In genomic region chr11:29040817-29041216, GRCm38 (mm10) we compare ENCODE assay signal across 16 mouse cellular contexts.
DNase-seq lines count a peak whose midpoint lies in the region; ATAC-seq and TF ChIP-seq lines count a peak whose summit lies in the region.
"Had no signal": no experiment of that assay in that cellular context is flagged by ENCODE, and none has a peak within 500 bp of the region (broad histone marks: within the 10 kb centered on the region; RNA-seq: fewer than 3 reads in every experiment).

No protein-coding gene starts in this region.

- peak; percentile 54 for TF ChIP-seq CTCF in forebrain, postnatal 0 days (IDR thresholded peaks at IDR 0.05; ENCODE audit: low read depth)
- peak; percentile 81 for TF ChIP-seq CTCF in layer of hippocampus, adult 2 months (conservative IDR thresholded peaks at IDR 0.05)
- no peak for TF ChIP-seq CTCF in brain, embryonic 14.5 days (IDR thresholded peaks at IDR 0.05; ENCODE audit: borderline replicate concordance, extremely low read depth, insufficient read depth, insufficient read length)

- no peak for ATAC-seq in forebrain, postnatal 0 days
- ATAC-seq in forebrain, embryonic 16.5 days: no peak
- ATAC-seq: hindbrain, embryonic 16.5 days had no signal

- no peak overlapping the region for H3K27ac ChIP-seq in forebrain, postnatal 0 days (ENCODE audit: low read depth, low read length)
- no peak overlapping the region for H3K27ac ChIP-seq in forebrain, embryonic 16.5 days (ENCODE audit: low read length)
- no peak overlapping the region for H3K27ac ChIP-seq in layer of hippocampus, adult 2 months
- H3K27ac ChIP-seq: heart, embryonic 13.5 days; lung, embryonic 15.5 days; neural tube, embryonic 15.5 days had no signal

- no peak overlapping the region for H3K4me2 ChIP-seq in forebrain, postnatal 0 days (ENCODE audit: low read depth)
- no peak overlapping the region for H3K4me2 ChIP-seq in forebrain, embryonic 16.5 days (ENCODE audit: low read length)
- H3K4me2 ChIP-seq: heart, embryonic 13.5 days; lung, embryonic 15.5 days; neural tube, embryonic 15.5 days had no signal

- no peak for TF ChIP-seq POLR2A in brain, embryonic 14.5 days (IDR thresholded peaks at IDR 0.05; ENCODE audit: borderline replicate concordance, extremely low read depth, insufficient read depth, insufficient read length, poor library complexity, severe bottlenecking)

- no peaks in the 10 kb centered on the region for H3K9me3 ChIP-seq in forebrain, postnatal 0 days (ENCODE audit: low read length)
- H3K9me3 ChIP-seq in forebrain, embryonic 16.5 days (ENCODE audit: control insufficient read depth, low read length): no peaks in the 10 kb centered on the region
- H3K9me3 ChIP-seq: heart, embryonic 13.5 days; lung, embryonic 15.5 days; neural tube, embryonic 15.5 days had no signal

- peak; percentile 5 for DNase-seq in forebrain, postnatal 0 days
- DNase-seq in layer of hippocampus, adult 2 months (ENCODE audit: low spot score in 2 of 2): no peak
- no peak for DNase-seq in layer of hippocampus, adult 11-12 months (ENCODE audit: low spot score)
- peak; percentile 66 for DNase-seq in 3T3-L1 (ENCODE audit: low read depth, low spot score)
- peak; percentile 30 for DNase-seq in brain, embryonic 14.5 days (ENCODE audit: low read depth)
- DNase-seq in cerebellum, adult 9-11 months: no peak
- DNase-seq in urinary bladder, postnatal 14 days (ENCODE audit: low spot score): no peak
- DNase-seq: adrenal gland, postnatal 25 days; cerebellum, adult 8-10 months; right cerebral cortex, postnatal 25 days; thymus, postnatal 36 days had no signal

- no peaks in the 10 kb centered on the region for H3K27me3 ChIP-seq in forebrain, postnatal 0 days (ENCODE audit: insufficient read depth, low read length)
- no peaks in the 10 kb centered on the region for H3K27me3 ChIP-seq in forebrain, embryonic 16.5 days (replicated peaks; ENCODE audit: control insufficient read depth, insufficient read depth, low read length)
- H3K27me3 ChIP-seq: heart, embryonic 13.5 days; lung, embryonic 15.5 days; neural tube, embryonic 15.5 days had no signal

- H3K9ac ChIP-seq in forebrain, postnatal 0 days: no peak overlapping the region
- H3K9ac ChIP-seq in forebrain, embryonic 16.5 days (replicated peaks; ENCODE audit: low read depth, low read length): no peak overlapping the region
- H3K9ac ChIP-seq: heart, embryonic 13.5 days; lung, embryonic 15.5 days; neural tube, embryonic 15.5 days had no signal

- no peaks in the 10 kb centered on the region for H3K36me3 ChIP-seq in forebrain, postnatal 0 days (ENCODE audit: insufficient read depth)
- H3K36me3 ChIP-seq in forebrain, embryonic 16.5 days (ENCODE audit: control insufficient read depth, insufficient read depth): no peaks in the 10 kb centered on the region
- H3K36me3 ChIP-seq: heart, embryonic 13.5 days; lung, embryonic 15.5 days; neural tube, embryonic 15.5 days had no signal

- no peaks in the 10 kb centered on the region for H3K4me1 ChIP-seq in forebrain, postnatal 0 days (ENCODE audit: insufficient read depth)
- no peaks in the 10 kb centered on the region for H3K4me1 ChIP-seq in forebrain, embryonic 16.5 days (replicated peaks; ENCODE audit: control insufficient read depth, insufficient read depth, low read length)
- H3K4me1 ChIP-seq: heart, embryonic 13.5 days; lung, embryonic 15.5 days; neural tube, embryonic 15.5 days had no signal

- no peak overlapping the region for H3K4me3 ChIP-seq in forebrain, postnatal 0 days (ENCODE audit: low read depth, low read length)
- H3K4me3 ChIP-seq in forebrain, embryonic 16.5 days (replicated peaks; ENCODE audit: low read length): no peak overlapping the region
- H3K4me3 ChIP-seq in layer of hippocampus, adult 2 months: no peak overlapping the region
- H3K4me3 ChIP-seq: heart, embryonic 13.5 days; lung, embryonic 15.5 days; neural tube, embryonic 15.5 days had no signal

Comparison
In these comparisons a context has a peak if more than half of its experiments do, and no peak if none do; other contexts are left out.
1. DNase-seq: peak in forebrain, postnatal 0 days (single experiment), 3T3-L1 (single experiment) and brain, embryonic 14.5 days (single experiment); none in layer of hippocampus, adult 2 months (0 of 2), layer of hippocampus, adult 11-12 months (single experiment), cerebellum, adult 9-11 months (single experiment) and urinary bladder, postnatal 14 days (single experiment).